Mouse (Mus musculus) testis, adult 2 months (tissue): ENCODE data around the gene Ptma.

Experiments
- CTCF ChIP-seq: fragments of 200-500 bp; IDR thresholded peaks from 2 replicates; pipeline ENCODE4 v1.5.1; 2012; ENCODE audit warnings: low read depth, mild to moderate bottlenecking, inconsistent platforms, low read length, moderate library complexity; ENCODE audit not compliant: control insufficient read depth, insufficient read depth, insufficient replicate concordance
- POLR2A ChIP-seq: fragments of 200-500 bp; IDR thresholded peaks from 2 replicates; pipeline ENCODE4 v1.6.1; 2012; ENCODE audit warnings: low read depth, mild to moderate bottlenecking, inconsistent platforms, low read length, moderate library complexity; ENCODE audit not compliant: control insufficient read depth

- TF ChIP-seq POLR2A (no peak), CTCF (no peak)
Observed at GRCm38 (mm10) chr1:86490697-86491096, 35.8 kb upstream of the Ptma start.
